Mouse (Mus musculus) spleen, postnatal 4 days (tissue): ENCODE data around the gene Pitpnm2.

Source experiments
- DNase-seq, 2 experiments: peaks; one replicate each; pipeline ENCODE4 v3.0.0; 2022; ENCODE audit warnings: low spot score in 2 of 2

The Pitpnm2 gene

DNA sequence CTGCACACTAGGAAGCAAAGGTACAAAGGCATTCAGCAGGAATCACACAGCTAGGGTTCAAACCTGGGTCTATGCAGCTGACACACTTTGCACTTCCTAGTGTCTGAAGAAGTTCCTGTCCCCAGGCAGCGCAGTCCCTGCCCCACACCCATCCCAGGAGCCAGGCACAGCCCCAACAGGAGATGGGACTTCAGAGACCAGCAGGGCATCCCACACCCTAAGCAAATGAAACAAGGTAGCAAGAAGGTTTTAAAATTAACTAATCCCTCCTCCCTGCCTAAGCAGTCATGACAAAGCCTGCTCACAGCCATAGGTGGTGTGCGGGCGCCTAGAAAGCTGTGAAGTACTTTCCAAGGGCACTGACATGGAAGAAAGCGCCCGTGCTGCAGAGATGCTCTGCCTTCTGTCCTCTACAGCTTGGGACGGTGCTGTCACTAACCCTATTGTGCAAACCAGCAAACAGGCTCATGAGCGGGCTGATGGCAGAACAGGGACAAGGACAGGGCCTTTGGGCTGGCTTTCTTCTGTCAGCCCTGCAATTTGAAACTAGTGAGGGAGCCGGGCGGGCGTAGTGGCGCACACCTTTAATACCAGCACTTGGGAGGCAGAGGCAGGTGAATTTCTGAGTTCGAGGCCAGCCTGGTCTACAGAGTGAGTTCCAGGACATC, 68.9 kb downstream of the Pitpnm2 start:
- no peak for DNase-seq

DNA sequence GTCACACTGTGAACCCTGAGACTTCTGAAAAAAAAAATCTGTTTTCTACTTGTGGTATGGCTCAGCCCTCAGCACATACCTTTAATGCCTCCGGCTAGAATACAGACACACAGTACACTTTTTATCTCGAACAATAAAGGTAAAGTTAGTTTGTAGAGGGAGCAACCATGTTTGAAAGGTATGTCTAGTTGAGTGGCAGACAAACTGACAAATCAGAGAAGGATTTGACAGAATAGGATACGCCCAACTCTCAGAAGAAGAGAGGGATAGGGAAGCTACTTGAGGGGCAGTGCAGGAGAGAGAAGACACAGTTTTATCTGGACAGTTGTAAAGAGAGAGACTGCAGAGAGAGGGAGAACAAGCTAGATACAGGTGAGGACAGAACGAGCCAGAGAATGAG, 70.1 kb downstream of the Pitpnm2 start:
- no peak for DNase-seq

DNA sequence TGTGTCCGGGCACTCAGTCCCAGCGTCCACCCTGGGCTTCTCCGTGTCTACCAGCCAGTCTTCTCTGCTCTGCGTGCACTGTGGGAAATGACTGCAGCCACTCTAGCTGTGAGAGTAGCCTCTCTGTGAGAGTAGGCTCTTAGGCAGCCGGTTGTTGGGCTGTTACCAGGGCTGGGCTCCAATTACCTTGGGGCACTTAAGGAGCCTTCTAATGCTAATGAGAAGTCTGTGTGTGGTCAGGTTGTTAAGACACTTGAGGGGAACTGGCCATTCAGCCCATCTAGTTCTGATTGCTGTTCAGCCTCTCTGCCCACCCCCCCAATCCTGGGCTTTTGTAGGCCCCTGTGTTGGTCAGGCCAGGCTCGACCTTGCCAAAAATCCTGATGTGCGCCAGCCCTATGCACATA, 72.8 kb downstream of the Pitpnm2 start:
- no peak for DNase-seq

DNA sequence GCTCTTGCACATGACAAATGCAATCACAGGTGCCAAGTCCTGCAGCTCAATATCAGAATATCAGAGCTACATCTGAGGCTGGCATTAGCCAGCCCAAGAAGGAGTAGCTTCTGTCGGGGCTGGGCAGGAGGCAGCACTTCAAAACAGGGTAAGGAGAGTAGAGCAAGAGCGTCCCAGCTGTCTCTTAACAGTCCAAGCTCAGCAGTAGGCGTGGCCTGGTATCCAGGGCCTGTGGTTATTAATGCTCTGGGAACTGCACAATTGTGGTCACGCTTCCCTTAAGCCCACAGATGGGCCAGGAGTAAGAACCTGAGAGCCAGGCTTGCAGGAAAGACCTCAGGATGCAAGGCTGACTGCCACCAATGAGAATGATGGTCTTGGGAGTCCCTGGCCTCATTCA, 74.4 kb downstream of the Pitpnm2 start:
- no peak for DNase-seq

DNA sequence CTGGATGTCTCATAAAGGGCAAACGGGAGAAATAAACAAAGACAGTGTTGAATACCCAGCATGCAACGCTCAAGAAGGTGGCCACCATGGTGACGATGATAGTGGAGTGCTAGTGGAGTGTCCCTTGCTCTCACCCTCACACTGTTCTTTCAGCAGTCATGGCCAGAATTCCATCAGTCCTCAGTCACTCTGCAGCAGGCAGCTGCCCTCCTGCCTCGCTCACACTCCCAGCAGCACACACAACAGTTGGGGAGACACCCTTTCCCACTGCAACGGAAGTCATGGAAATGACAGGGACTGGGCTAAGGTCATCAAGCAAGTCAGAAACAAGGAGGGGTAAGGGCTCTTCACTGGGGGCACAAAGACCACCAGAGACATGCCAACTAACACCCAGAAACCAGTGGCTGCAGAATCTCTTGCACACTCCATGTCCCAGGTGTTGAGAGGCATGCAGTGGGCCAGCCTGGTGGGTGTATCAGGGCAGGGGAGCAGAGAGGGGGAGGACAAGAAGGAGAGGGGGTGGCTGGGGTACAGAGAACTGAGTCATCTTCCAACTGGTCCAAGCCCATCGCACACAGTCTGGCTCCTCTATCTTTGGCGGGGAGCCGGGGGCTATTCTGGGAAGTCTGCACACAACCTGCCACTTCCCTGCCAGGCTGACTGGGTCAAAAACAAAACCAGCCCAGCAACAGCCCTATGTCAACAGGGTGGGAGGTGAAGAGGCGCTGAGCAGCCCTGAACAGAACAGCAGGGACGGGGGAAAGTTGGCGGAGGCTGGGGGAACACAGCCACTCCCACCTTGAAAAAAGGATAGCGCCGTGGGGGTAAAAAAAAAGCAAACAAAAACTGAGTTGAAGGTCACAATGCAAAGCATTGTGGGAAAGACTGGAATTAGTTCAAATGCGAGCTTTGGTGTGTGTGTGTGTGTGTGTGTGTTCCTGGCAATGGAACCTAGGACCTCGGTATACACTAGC, 76.3 kb downstream of the Pitpnm2 start:
- DNase-seq: no peak

DNA sequence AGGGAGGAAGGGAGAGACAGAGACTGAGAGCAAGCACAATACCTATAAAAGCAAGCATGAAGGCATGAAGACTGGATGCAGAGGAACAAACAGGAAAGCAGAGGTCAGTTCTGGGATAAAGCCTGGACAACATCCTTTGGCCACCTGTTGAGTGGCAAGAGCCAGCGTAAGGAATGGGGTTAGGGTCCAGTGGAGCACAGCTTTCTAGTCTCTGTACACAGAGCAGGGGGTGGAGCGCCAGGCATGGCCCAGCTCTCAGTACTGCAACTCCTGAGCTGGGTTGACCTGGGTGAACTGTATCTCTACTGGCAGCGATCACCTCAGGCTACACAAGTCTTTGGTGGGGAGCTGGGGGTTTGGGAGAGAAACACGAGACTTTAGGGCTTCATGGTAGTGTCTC, 77.3 kb downstream of the Pitpnm2 start:
- no peak for DNase-seq

DNA sequence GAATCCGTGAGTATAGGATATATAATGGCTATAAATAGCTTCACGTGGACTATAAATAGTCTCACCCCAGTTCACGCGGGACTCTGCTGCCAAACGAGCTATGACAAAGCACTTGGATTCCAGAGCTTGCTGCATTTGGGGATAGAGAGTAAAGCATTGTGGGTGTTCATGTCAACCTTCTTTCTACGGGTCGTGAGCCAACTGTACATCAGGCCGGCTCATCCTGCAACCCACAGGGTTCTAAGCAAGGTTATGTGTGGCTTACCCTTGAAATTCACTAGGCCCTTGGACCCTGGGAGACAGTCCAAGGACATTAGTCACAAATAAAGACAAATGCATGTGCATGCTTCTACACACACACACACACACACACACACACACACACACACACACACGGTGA, 77.8 kb downstream of the Pitpnm2 start:
- no peak for DNase-seq

DNA sequence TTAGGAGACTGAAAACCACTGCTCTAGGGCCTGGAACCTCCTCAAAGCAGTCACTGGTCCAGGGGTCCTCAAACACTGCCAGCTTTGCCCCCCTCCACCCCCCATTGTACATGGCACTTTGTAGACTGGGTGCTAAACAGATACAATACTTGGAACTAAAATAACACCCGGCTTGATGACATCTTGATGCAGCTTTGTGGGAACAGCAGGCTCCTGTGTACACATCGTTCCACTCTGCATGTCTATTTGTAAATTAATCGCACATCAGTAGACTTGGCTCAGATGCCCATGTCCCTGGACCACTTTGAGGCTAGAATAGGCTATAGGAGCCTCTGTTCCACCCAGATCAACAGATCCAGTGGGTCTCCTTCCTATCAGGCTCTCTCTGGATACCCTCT, 80.3 kb downstream of the Pitpnm2 start:
- no peak for DNase-seq

DNA sequence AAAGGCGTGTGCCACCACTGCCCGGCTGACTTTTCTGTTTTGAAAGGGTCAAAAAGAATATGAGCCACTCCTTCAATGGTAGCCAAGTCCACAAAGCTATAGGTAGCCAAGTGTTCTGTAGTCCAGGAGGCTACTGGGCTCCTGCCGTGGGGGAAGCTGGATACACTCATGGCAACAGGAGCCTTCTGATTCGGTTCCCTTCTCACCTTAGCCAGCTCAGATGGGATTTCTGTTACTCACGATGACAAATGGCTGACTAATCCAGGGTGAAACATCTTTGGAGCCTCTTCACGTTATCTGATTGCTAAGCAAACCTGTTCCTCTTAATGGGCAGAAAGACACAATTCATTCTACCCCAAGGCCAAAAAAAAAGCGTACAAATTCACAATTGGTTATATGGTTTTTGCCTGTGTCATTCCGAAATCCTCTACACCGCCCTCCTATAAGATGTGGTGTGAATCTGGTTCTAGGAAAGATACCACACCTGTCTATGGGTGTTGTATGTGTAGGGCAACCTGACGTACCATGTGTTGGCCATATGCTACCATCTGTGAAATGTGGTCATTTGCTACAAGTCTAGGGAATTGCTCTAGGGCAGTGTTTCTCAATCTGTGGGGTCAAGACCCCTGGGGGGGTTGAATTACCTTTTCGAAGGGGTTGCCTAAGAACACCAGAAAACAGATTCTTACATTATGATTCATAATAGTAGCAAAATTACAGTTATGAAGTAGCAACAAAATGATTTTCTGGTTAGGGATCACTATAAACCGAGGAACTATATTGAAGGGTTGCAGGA, 80.9 kb downstream of the Pitpnm2 start:
- DNase-seq: no peak

DNA sequence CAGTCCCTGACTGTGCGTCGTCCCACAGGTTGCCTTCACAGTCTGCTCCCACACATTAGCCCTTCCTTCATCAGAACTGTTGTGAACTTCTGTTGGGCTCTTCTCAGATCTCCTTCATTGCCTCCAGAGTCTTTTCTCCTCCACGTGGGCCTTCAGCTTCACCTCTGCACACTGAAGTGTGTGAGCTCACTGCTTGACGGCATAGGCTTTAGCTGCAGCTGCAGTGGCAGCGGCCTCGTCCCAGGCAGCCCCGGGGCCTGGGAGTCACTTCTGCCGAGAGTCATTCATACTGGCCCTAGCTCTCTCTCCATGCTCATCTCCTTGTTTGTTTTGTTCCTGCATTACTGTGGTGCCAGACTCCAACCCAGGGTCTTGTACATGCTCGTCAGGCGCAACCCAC, 81.9 kb downstream of the Pitpnm2 start:
- DNase-seq: no peak

DNA sequence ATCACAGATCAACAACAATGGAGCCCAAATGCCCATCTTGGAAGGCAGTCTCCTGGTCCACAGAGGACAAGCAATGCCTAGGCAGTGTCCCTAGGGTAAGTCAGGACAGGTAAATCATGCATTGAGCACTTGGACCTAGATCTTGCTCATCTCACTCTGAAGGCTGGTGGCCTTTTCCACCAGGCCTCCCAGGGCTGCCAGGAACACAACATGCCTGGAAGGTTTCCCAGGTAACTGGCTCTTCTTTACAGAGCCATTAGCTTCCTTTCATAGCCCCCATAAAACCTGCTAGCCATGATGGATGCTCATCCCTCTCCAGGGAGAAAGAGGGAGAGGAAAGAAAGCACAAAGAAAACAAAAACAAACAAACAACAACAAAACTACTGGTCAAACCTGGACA, 82.8 kb downstream of the Pitpnm2 start:
- DNase-seq: no peak

DNA sequence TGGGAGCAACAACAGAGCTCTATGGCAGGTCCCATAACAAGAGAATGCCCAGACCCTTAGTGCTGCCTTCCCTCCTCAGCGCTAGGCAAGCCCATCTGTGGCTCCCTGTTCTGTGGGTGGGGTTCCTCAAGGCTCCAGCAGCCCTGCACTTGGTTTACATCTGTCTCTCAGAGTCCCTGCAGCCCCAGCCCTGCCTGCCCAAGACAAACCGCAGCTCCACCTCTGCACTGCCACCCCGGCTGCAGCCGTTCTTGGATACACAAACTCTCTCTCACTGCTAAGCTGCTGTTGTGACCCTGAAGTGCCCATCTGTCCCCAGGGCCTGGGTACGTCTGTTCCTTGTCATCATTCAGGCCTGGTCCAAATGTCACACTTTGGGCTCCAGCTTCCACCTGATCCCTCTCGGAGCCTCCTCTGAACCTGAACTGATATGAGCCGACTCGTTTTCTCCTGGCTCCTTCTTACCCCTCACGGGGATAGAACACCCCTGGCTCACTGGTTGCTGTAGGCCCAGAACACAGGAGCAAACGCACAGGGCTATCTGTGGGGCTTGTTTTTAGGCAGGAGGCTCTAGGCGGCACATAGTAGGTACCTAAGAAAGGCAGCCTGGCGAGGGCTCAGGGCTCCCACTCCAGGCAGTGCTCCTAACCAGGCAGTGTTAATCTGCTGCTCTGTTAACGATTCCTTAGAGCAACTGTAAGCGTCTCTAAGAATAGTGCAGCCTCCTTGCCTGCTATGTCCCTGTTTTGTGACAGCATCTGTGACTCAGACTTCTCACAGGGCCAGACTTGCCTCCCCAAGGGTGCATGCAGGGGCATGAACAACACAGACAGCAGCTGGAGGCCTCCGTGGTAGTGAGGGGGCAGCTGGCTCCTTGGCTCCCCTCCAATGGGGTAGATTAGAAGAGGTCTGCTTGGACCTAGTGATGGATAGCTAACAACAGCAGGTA, 83.7 kb downstream of the Pitpnm2 start:
- DNase-seq: peak in 1 of 2 experiments; percentile 32

DNA sequence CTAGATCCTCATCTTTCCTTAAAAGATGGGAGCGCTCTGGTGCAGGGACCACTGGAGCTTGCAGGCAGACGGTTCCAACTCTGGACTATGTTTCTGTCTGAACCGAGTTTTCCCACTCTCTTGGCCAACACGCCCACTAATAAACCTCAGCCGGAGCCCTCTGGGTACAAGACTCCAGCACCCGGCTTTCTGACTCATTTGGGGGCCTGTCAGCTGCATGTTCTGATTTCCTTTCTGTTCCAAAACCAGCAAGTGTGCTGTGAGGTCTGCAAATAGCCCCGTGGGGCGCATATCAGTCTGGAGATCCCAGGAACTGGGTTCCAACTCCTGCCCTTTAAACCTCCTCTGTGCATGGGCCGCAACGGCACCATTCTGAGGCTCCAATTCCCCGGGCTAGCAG, 86.1 kb downstream of the Pitpnm2 start:
- DNase-seq: no peak

DNA sequence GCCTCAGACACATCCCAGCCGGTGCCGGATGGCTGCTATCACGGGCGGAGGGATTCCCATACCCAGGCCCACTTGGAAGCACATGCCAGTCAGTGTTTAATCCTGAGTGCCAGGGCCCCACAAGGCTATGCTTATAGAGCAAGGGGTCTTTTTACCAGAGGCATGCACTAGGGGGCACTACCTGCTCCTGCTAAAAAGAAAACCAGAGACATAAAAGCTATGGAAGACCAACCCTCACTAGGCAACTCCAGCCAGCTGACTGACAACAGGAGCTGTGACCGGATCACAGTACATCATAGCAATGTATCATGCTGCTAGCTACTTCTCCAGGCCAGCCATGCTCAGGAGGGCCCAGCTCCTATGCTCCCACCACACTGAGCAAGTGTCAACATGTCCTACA, 87.0 kb downstream of the Pitpnm2 start:
- DNase-seq: peak; percentile 58 to 79

DNA sequence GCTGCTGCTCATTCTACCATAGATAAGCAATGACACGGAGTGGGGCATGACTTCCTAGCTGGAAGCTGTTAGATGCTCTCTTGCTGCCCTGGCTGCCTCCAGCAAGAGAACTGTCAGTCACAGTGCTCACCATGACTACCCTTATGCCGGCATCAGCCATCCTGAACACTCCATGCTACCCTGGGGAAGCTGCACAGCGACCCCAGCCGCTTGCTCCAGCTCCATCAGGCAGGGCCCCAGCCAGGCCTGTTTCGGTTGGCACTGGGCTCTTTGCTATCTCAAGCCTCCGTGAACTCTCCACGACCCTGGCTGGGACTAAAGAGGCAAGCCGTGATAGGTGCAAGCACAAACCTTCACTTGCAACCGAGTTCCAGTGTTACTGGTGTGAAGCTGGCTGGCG, 87.7 kb downstream of the Pitpnm2 start:
- no peak for DNase-seq

DNA sequence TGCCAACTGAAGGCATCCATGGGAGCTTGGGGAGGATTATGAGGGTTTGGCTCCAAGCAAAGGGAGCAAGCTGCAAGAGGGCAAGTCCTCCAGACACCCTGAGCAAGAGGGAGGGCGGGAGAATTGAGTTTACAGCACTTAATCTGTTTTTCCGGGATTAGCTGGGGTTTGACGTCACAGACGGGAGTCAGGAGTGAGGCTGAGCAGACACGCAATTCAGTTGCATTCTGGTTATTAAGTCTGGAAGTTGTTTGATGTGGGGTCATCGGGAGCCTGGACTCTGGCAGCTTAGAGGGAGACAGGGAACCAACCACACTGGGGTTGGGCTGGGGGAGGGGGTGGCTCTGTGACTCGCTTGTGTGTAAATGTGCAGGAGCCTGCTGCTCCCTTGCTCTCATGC, 90.1 kb downstream of the Pitpnm2 start:
- DNase-seq: no peak

DNA sequence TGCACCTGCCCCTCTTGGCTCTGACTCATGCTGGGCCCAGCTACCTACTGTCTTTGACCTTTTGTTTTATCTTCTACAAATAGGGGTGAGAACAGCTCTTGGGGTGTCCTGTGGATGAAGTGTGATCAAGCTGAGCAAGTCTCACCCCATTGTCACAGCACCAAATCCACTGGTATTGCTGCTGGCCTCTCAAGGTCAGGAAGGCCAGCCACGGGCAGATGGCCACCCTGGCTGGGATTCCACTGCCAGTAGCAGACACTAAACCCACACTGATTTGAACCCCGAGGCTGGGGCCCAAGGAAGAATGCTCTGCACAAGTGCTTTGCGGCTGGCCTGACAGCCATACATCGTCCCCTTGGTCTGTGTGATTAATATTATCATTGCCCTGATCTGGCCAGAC, 91.3 kb downstream of the Pitpnm2 start:
- DNase-seq: no peak

DNA sequence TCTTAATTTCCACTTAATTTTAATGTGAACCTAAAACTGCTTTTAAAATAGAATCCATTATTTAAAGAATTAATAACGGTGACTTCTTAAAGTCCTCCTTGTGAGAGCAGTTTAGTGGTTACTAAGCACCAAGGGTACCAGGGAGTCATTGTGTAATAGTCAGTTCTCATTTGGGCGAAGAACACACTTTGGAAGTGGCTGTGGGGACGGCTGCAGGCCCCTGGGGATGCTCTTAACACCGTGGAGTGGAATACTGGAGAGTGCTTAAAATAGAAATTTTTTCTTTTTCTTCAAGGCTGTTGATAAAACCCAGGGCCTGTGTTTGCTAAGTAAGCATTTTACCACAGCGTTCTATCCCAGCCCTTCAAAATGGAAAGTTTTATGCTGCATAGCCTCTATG, 93.6 kb downstream of the Pitpnm2 start:
- DNase-seq: no peak

DNA sequence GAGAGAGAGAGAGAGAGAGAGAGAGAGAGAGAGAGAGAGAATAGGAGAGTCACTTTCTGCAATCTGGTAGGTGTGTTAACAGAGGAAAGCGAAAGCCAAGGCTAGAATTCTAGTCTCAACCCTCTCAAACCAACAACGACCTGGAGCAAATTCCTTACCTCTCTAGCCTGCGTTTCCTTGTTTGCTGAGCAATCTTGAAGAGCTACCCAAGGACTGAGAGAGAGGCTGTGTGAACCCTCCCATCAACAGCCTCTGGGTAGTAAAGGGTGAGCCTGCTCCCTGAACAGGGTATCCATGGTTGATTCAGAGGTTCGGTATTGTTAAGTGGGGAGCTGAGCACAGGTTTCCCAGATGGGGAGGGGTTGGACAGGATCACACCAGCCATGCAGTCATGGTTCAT, 96.8 kb downstream of the Pitpnm2 start:
- DNase-seq: no peak

DNA sequence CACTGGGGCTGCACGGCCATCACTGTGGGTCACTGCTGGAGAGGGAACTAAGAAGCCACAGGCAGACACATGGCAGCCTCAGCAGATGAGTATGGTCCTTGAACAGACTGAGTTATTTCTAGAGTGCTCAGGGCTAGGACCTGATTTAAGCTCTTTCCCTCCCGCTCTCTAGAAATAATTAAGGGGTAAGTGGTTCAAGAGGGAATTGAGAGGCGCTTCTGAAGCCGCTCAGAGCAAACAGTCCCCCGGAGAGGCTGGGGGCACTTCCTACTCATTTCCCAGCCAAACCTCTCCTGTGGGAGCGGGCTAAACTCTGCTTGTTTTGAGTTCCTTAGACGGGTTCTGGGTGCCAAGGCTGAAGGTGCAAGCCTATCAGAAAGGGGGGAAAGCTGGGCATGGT, 98.7 kb downstream of the Pitpnm2 start:
- DNase-seq: no peak

DNA sequence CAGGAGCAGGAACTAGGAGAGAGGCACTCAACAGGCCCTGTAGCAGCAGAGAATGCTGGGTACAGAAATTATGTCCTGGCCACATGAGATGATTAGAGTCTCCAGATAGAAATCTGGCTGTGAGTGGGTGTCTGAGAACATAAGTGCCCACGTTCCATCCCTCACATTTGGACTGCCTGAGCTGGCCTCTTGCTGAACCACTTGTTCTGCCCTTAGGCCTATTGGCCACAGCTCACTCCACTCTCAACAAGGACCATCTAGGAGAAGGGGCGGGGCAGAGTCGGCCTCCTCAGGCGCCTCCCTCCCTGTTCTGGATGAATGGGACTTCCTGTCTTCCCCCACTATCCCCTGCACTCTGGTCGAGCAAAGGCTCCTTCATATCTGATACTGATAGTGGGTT, 100.5 kb downstream of the Pitpnm2 start:
- no peak for DNase-seq
